Mouse (Mus musculus) left cerebral cortex, postnatal 10 days (tissue): ENCODE data around the gene Wif1. TPM values are rescaled to one million over a fixed set of nuclear protein-coding genes. Genes with fewer than 3 reads are reported as not detected.

Experiments
- total RNA-seq, 2 experiments: library from RNA; stranded (reverse); gene quantifications; 2 replicates each; pipeline ENCODE4 v1.2.3; 2021

Gene Wif1
- total RNA-seq, 2 experiments from 2014 or later, result 1.4 to 2.3 TPM

Other genes starting within 250 kb of the Wif1 start
- gene Msrb3, start 134.9 kb upstream of the Wif1 start, total RNA-seq, result 1 to 10 TPM; 4.2 to 4.3 TPM
- 10 to 100 TPM; 32.6 to 33.4 TPM for gene Lemd3, start 54.6 kb upstream of the Wif1 start, total RNA-seq